Comparison of ENCODE assay signal across 1 mouse cellular context in the genomic region with DNA sequence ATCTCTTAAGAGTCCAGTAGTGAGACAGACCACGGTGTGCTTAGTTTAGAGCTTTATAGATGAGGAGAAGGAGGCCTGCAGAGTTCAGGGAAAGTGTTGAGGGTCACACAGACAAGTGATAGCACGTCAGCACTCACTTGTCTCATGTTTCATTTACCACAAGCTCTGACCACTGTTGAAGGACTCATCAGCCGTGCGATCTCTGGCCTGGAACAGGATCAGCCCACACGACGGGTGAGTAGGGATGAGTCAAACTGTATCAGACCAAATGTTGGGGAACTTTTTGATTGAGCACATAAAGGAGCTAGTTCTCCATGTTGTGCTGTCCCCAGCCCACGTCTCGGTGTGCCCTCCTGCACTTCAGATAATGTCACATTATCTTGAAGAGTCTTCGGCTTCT.
TF ChIP-seq lines count a peak whose summit lies in the region.

No protein-coding gene starts in this region.

TF ChIP-seq in myocyte, 11 proteins besides CTCF, POLR2A, EP300 and RAD21:
- peak in 1 of 3 experiments; percentile 11 for TF ChIP-seq MYOG (IDR thresholded peaks at IDR 0.05; ENCODE audit: control insufficient read depth in 1 of 3, insufficient read depth in 1 of 3, insufficient read length in 2 of 3, low read depth in 2 of 3)
- no peak for TF ChIP-seq TCF12 (IDR thresholded peaks at IDR 0.05; ENCODE audit: insufficient read depth, poor library complexity, severe bottlenecking)
